Mouse (Mus musculus) liver, embryonic 18 days (tissue): ENCODE results near the gene Gm6902. TPM values are rescaled to one million over a fixed set of nuclear protein-coding genes. Genes with fewer than 3 reads are reported as not detected.

Source experiments
- polyA plus RNA-seq: library from polyadenylated mRNA; depleted of rRNA; stranded (reverse); fragments of >200 nt; gene quantifications from 2 replicates; pipeline ENCODE4 v1.2.3, GENCODE M21; 2012; rRNA removed

Gene Gm6902
- polyA plus RNA-seq: not detected in 2 replicates

GRCm38 (mm10) chr7:23278800-23279199 is at the start of gene Gm6902:
Gene Gm6902 (minus strand): TSS chr7:23278900.

GRCm38 (mm10) chr7:23300892-23301291 is 22.2 kb upstream of the Gm6902 start, which contains the start of gene Nlrp4e:
Gene Nlrp4e (plus strand): TSS chr7:23301192.

GRCm38 (mm10) chr7:23251582-23251981 is 27.1 kb downstream of the Gm6902 start, which contains the start of gene Vmn1r166:
Gene Vmn1r166 (minus strand): TSS chr7:23251682.

Other genes starting within 250 kb of the Gm6902 start
- gene Vmn1r163, start 223.4 kb downstream of the Gm6902 start, polyA plus RNA-seq: not detected in 2 replicates
- gene Gm8720, start 211.4 kb downstream of the Gm6902 start, polyA plus RNA-seq: not detected in 2 replicates
- not detected in 2 replicates for gene Gm10662, start 134.4 kb downstream of the Gm6902 start, polyA plus RNA-seq
- not detected in 2 replicates for gene Vmn1r165, start 61.6 kb downstream of the Gm6902 start, polyA plus RNA-seq
- gene Vmn1r166, start 27.2 kb downstream of the Gm6902 start, polyA plus RNA-seq: not detected in 2 replicates
- not detected in 2 replicates for gene Nlrp4e, start 22.3 kb upstream of the Gm6902 start, polyA plus RNA-seq
- gene Nlrp5, start 107.0 kb upstream of the Gm6902 start, polyA plus RNA-seq: not detected in 2 replicates
- not detected in 2 replicates for gene Vmn1r167, start 228.3 kb upstream of the Gm6902 start, polyA plus RNA-seq